Mouse (Mus musculus) small intestine, adult 2 months (tissue): ENCODE data around the gene Clps. TPM values are rescaled to one million over a fixed set of nuclear protein-coding genes. Genes with fewer than 3 reads are reported as not detected.
A peak's percentile ranks its signal among the peaks of the same experiment; 100 is the strongest.

Experiments
- H3K27ac ChIP-seq: fragments of 200-500 bp; 2 replicates; pipeline ENCODE4 v1.5.1; 2012; ENCODE audit warnings: low read depth, low read length, control low read depth, inconsistent platforms; ENCODE audit not compliant: insufficient read depth
- H3K27me3 ChIP-seq: fragments of 200-500 bp; 2 replicates; pipeline ENCODE4 v1.6.1; 2012; ENCODE audit warnings: mild to moderate bottlenecking, moderate library complexity, low read length, inconsistent platforms; ENCODE audit not compliant: control insufficient read depth, insufficient read depth
- H3K36me3 ChIP-seq: fragments of 200-500 bp; 2 replicates; pipeline ENCODE4 v1.6.1; 2012; ENCODE audit warnings: mild to moderate bottlenecking, low read length, control low read depth, inconsistent platforms; ENCODE audit not compliant: control insufficient read depth, insufficient read depth
- H3K4me1 ChIP-seq: fragments of 200-500 bp; 2 replicates; pipeline ENCODE4 v1.6.1; 2012; ENCODE audit warnings: low read length, inconsistent platforms, mixed read lengths; ENCODE audit not compliant: control insufficient read depth, insufficient read depth, insufficient read length
- H3K4me3 ChIP-seq: fragments of 200-500 bp; 2 replicates; pipeline ENCODE4 v1.5.1; 2012; ENCODE audit warnings: low read depth, mild to moderate bottlenecking, control low read depth, inconsistent platforms, low read length, moderate library complexity
- CTCF ChIP-seq: fragments of 200-500 bp; IDR thresholded peaks from 2 replicates; pipeline ENCODE4 v1.5.1; 2012; ENCODE audit warnings: low read depth, mild to moderate bottlenecking, control low read depth, inconsistent platforms, low read length, moderate library complexity, mixed read lengths; ENCODE audit not compliant: insufficient replicate concordance, insufficient read length; ENCODE audit errors: extremely low read depth
- POLR2A ChIP-seq: fragments of 200-500 bp; IDR thresholded peaks from 2 replicates; pipeline ENCODE4 v1.6.1; 2012; ENCODE audit warnings: low read depth, mild to moderate bottlenecking, control low read depth, inconsistent platforms, low read length, moderate library complexity
- WGBS: fragments of 180-500 bp; shearing (Covaris S2); methylation state at CpG from one replicate; pipeline ENCODE4 v1.1.7; 2018; 5-methylcytosine and 5-hydroxymethylcytosine counted together
- polyA plus RNA-seq: library from polyadenylated mRNA; depleted of rRNA; stranded (reverse); fragments of >200 nt; gene quantifications from 2 replicates; pipeline ENCODE4 v1.2.3, GENCODE M21; 2012

Gene Clps
- polyA plus RNA-seq, 1 experiment: 1,332 TPM

- TF ChIP-seq POLR2A (no peak), CTCF (no peak)
- peak overlapping the region; percentile 69 for H3K4me3 ChIP-seq
- 9% methylated on average over 28 of the region's 28 CpGs for WGBS
- H3K36me3 ChIP-seq: no peaks in the 10 kb centered on the region
- no peaks in the 10 kb centered on the region for H3K27me3 ChIP-seq
- H3K27ac ChIP-seq: peak overlapping the region; percentile 77
- peaks cover 16% of the 10 kb centered on the region for H3K4me1 ChIP-seq
Observed at GRCm38 (mm10) chr17:28523355-28524008, 37.1 kb downstream of the Clps start.

GRCm38 (mm10) chr17:28522623-28523354 lies 37.8 kb downstream of the Clps start:
- under 1% methylated on average over 49 of the region's 66 CpGs for WGBS
- H3K4me3 ChIP-seq: peak overlapping the region; percentile 69
- peaks cover 20% of the 10 kb centered on the region for H3K4me1 ChIP-seq
- H3K27me3 ChIP-seq: no peaks in the 10 kb centered on the region
- no peak for TF ChIP-seq CTCF
- TF ChIP-seq POLR2A: peak; percentile 78
- no peaks in the 10 kb centered on the region for H3K36me3 ChIP-seq
- peak overlapping the region; percentile 88 for H3K27ac ChIP-seq

GRCm38 (mm10) chr17:28521920-28522319 lies 38.6 kb downstream of the Clps start:
- Histone ChIP-seq H3K27ac (peak overlapping the region; percentile 77), H3K4me1 (peaks cover 24% of the 10 kb centered on the region), H3K36me3 (no peaks in the 10 kb centered on the region), H3K27me3 (no peaks in the 10 kb centered on the region), H3K4me3 (peak overlapping the region; percentile 69)
- WGBS: 25% methylated on average over 6 of the region's 6 CpGs
- no peak for TF ChIP-seq POLR2A
- no peak for TF ChIP-seq CTCF

GRCm38 (mm10) chr17:28521071-28521726 lies 39.4 kb downstream of the Clps start:
- no peak for TF ChIP-seq POLR2A
- no peak for TF ChIP-seq CTCF
- Histone ChIP-seq H3K36me3 (no peaks in the 10 kb centered on the region), H3K4me3 (no peak overlapping the region), H3K4me1 (peaks cover 28% of the 10 kb centered on the region), H3K27ac (peak overlapping the region; percentile 19; the same call in 1 of the 2 replicates), H3K27me3 (no peaks in the 10 kb centered on the region)
- WGBS: 30% methylated on average over 5 of the region's 5 CpGs

GRCm38 (mm10) chr17:28520561-28520960 lies 40.0 kb downstream of the Clps start:
- 30% methylated on average over 4 of the region's 4 CpGs for WGBS
- peaks cover 33% of the 10 kb centered on the region for H3K4me1 ChIP-seq
- H3K36me3 ChIP-seq: no peaks in the 10 kb centered on the region
- no peak overlapping the region for H3K4me3 ChIP-seq
- H3K27me3 ChIP-seq: no peaks in the 10 kb centered on the region
- H3K27ac ChIP-seq: peak overlapping the region; percentile 4; the same call in 1 of the 2 replicates
- TF ChIP-seq POLR2A (no peak), CTCF (no peak)

- 79% methylated on average over 3 of the region's 3 CpGs for WGBS
- no peak overlapping the region for H3K4me3 ChIP-seq
- H3K36me3 ChIP-seq: no peaks in the 10 kb centered on the region
- no peak overlapping the region for H3K27ac ChIP-seq
- TF ChIP-seq CTCF (peak; percentile 54; the same call in 1 of the 2 replicates), POLR2A (no peak)
- peaks cover 37% of the 10 kb centered on the region for H3K4me1 ChIP-seq
- no peaks in the 10 kb centered on the region for H3K27me3 ChIP-seq
Observed at GRCm38 (mm10) chr17:28519827-28520226, 40.7 kb downstream of the Clps start.
